Mouse (Mus musculus) limb, embryonic 13.5 days (tissue): ENCODE data around the gene 1700007K13Rik. TPM values are rescaled to one million over a fixed set of nuclear protein-coding genes. Genes with fewer than 3 reads are reported as not detected.

ENCODE experiments used
- polyA plus RNA-seq: library from polyadenylated mRNA; unstranded; fragments of >200 nt; fragmentation: Nextera tagmentation; extraction: Ambion mirVana; gene quantifications from 2 replicates; pipeline ENCODE4 v1.2.1, GENCODE M21; 2015

Gene 1700007K13Rik
- polyA plus RNA-seq, 1 experiment from 2014 or later = 0.48 TPM

Other genes starting within 250 kb of the 1700007K13Rik start
- gene Ppp1r26, start 19.5 kb downstream of the 1700007K13Rik start, polyA plus RNA-seq = 6.2 and 7.1 TPM in 2 replicates
- gene Mrps2, start 1.7 kb upstream of the 1700007K13Rik start, polyA plus RNA-seq = 59.4 and 60.0 TPM in 2 replicates
- 0.94 and 0.95 TPM in 2 replicates for gene Gbgt1, start 30.6 kb upstream of the 1700007K13Rik start, polyA plus RNA-seq
- gene Gm10134, start 39.8 kb upstream of the 1700007K13Rik start, polyA plus RNA-seq = 1.4 and 2.5 TPM in 2 replicates
- gene Ralgds, start 46.8 kb upstream of the 1700007K13Rik start, polyA plus RNA-seq = 45.1 and 53.8 TPM in 2 replicates
- 0.11 TPM in 1 of 2 replicates, not detected in the other for gene Cel, start 97.1 kb upstream of the 1700007K13Rik start, polyA plus RNA-seq
- 53.4 and 53.5 TPM in 2 replicates for gene Gtf3c5, start 117.4 kb upstream of the 1700007K13Rik start, polyA plus RNA-seq
- 0.65 and 0.98 TPM in 2 replicates for gene Gfi1b, start 155.7 kb upstream of the 1700007K13Rik start, polyA plus RNA-seq
- 21.2 and 23.2 TPM in 2 replicates for gene Tsc1, start 174.9 kb upstream of the 1700007K13Rik start, polyA plus RNA-seq
- gene Spaca9, start 233.4 kb upstream of the 1700007K13Rik start, polyA plus RNA-seq = 1.7 and 2.0 TPM in 2 replicates
- gene Ak8, start 233.8 kb upstream of the 1700007K13Rik start, polyA plus RNA-seq = 0.74 and 0.75 TPM in 2 replicates